Mouse (Mus musculus) adrenal gland, postnatal 10 days (tissue): ENCODE data around the gene Mthfs. TPM values are rescaled to one million over a fixed set of nuclear protein-coding genes. Genes with fewer than 3 reads are reported as not detected.

ENCODE experiments used
- total RNA-seq, 2 experiments: library from RNA; stranded (reverse); gene quantifications; 2 replicates each; pipeline ENCODE4 v1.2.3; 2021

The Mthfs gene
- total RNA-seq, 2 experiments from 2014 or later = 39.5 to 44.3 TPM

Other genes with a start within 250 kb of the Mthfs start
- gene Trim43b, start 117.8 kb upstream of the Mthfs start, total RNA-seq = 1 to 10 TPM in 1 of 2 experiments, under 1 TPM in 1; 0.67 to 1.4 TPM
- gene Bcl2a1b, start 11.5 kb upstream of the Mthfs start, total RNA-seq = 1 to 10 TPM; 3.0 to 3.2 TPM
- gene Gm29094, start 11.3 kb upstream of the Mthfs start, total RNA-seq = not detected